Mouse (Mus musculus): ENCODE results near the gene Tmem215. TPM values are rescaled to one million over a fixed set of nuclear protein-coding genes. Genes with fewer than 3 reads are reported as not detected.

Tmem215 gene
- polyA plus RNA-seq, 1 experiment from 2014 or later: not detected

DNA sequence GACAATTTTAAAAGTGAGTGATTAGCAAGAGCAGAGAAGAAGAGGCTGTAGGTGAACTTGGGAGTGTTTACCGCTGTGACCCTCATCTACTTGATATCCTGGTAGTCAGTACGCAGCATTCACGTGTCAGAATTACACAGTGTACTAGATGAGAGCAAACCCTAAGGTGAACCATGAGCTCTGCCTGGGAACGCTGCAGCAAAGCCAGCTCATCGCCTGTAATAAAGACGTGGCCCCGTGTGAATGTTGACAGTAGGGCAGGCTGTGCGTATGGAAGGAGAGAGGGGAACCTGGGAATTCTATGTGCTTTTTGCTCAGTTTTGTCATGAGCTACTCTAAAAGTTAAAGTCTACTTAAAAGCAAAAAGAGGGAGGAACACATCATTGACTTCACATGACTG, 19.8 kb downstream of the Tmem215 start:
- no peak for ATAC-seq (ENCODE audit: low read depth)
- no peaks in the 10 kb centered on the region for H3K36me3 ChIP-seq (ENCODE audit: control insufficient read depth, insufficient read depth)
- no peak overlapping the region for H3K9ac ChIP-seq (ENCODE audit: low read depth, low read length)
- H3K9me3 ChIP-seq (replicated peaks; ENCODE audit: control insufficient read depth, low read length): no peaks in the 10 kb centered on the region
- no peaks in the 10 kb centered on the region for H3K4me1 ChIP-seq (ENCODE audit: control insufficient read depth, low read depth, low read length)
- no peaks in the 10 kb centered on the region for H3K27me3 ChIP-seq (ENCODE audit: control insufficient read depth, insufficient read depth, low read depth, low read length)
- H3K27ac ChIP-seq (ENCODE audit: low read length): no peak overlapping the region
- 71% methylated on average over 8 of the region's 8 CpGs for WGBS (ENCODE audit: insufficient replicate concordance)
- no peak overlapping the region for H3K4me3 ChIP-seq (ENCODE audit: low read depth, low read length)
- H3K4me2 ChIP-seq (ENCODE audit: low read depth, low read length): no peak overlapping the region

DNA sequence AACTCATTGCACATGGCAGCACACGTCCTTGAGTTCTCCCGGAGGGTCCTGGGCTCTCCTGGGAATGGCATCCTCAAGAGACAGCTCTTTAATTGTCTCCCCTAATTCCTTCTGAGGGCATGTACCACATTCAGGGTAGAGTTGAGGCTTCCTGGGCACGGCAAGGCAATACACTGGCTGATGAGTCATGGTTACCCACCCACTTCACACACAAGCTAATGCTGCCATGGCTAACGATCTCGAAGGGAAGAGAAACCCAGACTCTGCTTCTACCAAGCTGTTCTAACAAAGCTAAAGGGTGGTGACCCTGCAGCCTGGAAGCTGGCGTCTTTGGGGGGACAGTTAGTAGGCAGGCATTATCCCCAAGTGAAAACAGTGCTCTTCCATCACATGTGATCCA, 24.4 kb downstream of the Tmem215 start:
- Histone ChIP-seq H3K4me2 (ENCODE audit: low read depth, low read length) (no peak overlapping the region), H3K9ac (ENCODE audit: low read depth, low read length) (no peak overlapping the region), H3K9me3 (replicated peaks; ENCODE audit: control insufficient read depth, low read length) (no peaks in the 10 kb centered on the region), H3K27me3 (ENCODE audit: control insufficient read depth, insufficient read depth, low read depth, low read length) (no peaks in the 10 kb centered on the region), H3K36me3 (ENCODE audit: control insufficient read depth, insufficient read depth) (no peaks in the 10 kb centered on the region), H3K27ac (ENCODE audit: low read length) (no peak overlapping the region), H3K4me1 (ENCODE audit: control insufficient read depth, low read depth, low read length) (no peaks in the 10 kb centered on the region), H3K4me3 (ENCODE audit: low read depth, low read length) (no peak overlapping the region)
- no peak for ATAC-seq (ENCODE audit: low read depth)
- WGBS (ENCODE audit: insufficient replicate concordance): 55% methylated on average over 6 of the region's 6 CpGs

DNA sequence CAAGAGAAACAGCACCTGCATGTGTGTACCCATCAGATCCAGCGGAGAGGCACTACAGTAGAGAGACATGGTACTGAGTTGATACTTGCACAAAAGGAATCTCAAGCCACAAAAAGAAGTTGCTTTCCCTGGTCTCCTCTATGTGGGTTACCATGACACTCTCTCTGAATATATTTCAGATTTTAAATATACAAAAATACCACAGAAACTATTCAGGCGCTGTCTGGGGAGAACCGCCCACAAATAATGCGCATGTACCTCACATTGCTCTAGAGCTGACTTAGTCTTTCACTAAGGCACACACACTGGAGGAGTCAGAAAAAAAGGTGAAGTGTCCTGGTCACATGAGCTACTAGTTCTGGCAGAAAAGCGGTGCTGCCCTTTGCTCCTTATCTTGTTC, 24.8 kb downstream of the Tmem215 start:
- 88% methylated on average over 5 of the region's 5 CpGs for WGBS (ENCODE audit: insufficient replicate concordance)
- H3K27me3 ChIP-seq (ENCODE audit: control insufficient read depth, insufficient read depth, low read depth, low read length): no peaks in the 10 kb centered on the region
- ATAC-seq (ENCODE audit: low read depth): no peak

DNA sequence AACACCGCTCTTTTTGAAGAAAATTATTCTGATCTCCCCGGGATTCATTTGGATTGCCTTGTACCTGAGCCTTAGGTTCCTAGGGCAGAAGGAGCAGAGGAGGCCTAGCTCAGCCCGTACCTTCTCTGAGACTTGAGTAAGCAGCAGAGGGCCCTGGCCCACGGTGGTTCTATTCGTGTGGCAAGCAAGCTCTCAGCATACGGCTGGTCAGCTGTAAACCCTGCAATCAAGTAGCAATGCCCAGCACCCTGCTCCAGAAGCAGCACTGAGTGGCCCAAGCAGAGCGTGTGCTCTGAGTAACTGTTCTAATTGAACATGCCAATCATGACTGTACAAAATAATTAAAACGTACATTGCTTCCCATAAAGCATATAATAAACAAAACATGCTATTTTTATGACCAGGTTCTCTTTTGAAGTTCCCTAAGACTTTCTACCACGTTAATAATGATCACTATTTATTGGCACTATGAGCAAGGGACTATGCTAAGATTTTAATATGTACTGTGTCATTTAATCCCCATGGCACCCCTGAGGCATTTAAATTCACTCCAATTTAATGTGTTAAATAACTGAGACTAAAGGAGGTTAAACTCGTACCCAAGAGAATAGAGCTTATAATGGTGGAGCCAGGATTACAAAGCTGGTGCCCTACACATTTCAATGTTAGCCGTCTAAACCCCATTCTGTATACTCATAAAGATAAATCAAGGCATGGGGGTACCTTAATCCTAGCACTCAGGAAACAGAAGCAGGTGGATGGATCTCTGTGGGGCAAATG, 28.0 kb downstream of the Tmem215 start:
- no peak overlapping the region for H3K9ac ChIP-seq (ENCODE audit: low read depth, low read length)
- 66% methylated on average over 11 of the region's 11 CpGs for WGBS (ENCODE audit: insufficient replicate concordance)

More for the DNA sequence above, 24.8 kb downstream of the Tmem215 start:
- no peak overlapping the region for H3K27ac ChIP-seq (ENCODE audit: low read length)
- H3K4me2 ChIP-seq (ENCODE audit: low read depth, low read length): no peak overlapping the region
- no peaks in the 10 kb centered on the region for H3K9me3 ChIP-seq (replicated peaks; ENCODE audit: control insufficient read depth, low read length)
- H3K36me3 ChIP-seq (ENCODE audit: control insufficient read depth, insufficient read depth): no peaks in the 10 kb centered on the region
- no peak overlapping the region for H3K4me3 ChIP-seq (ENCODE audit: low read depth, low read length)
- no peaks in the 10 kb centered on the region for H3K4me1 ChIP-seq (ENCODE audit: control insufficient read depth, low read depth, low read length)
- no peak overlapping the region for H3K9ac ChIP-seq (ENCODE audit: low read depth, low read length)

DNA sequence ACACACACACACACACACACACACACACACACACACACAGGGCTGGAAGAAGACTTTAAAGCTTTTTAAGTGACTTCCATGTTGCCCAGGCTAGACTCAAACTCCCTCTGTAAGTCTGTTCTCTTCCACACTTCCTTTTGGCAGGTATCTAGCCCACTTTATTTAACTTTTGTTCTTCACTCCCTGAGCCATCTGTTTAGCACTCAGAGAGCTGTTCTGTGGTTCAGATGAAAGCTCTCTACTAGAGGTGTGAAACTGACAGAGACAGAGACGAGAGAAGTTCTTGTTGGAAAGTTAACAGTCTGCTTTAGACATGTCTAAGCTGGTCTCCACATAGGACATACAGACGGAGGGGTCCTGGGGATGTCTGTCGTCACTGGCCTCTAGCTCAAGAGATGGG, 30.5 kb downstream of the Tmem215 start:
- 51% methylated on average over 3 of the region's 3 CpGs for WGBS (ENCODE audit: insufficient replicate concordance)
- no peaks in the 10 kb centered on the region for H3K36me3 ChIP-seq (ENCODE audit: control insufficient read depth, insufficient read depth)
- no peak overlapping the region for H3K4me3 ChIP-seq (ENCODE audit: low read depth, low read length)
- no peak overlapping the region for H3K9ac ChIP-seq (ENCODE audit: low read depth, low read length)
- H3K27me3 ChIP-seq (ENCODE audit: control insufficient read depth, insufficient read depth, low read depth, low read length): no peaks in the 10 kb centered on the region
- no peaks in the 10 kb centered on the region for H3K4me1 ChIP-seq (ENCODE audit: control insufficient read depth, low read depth, low read length)
- H3K9me3 ChIP-seq (replicated peaks; ENCODE audit: control insufficient read depth, low read length): no peaks in the 10 kb centered on the region
- no peak overlapping the region for H3K4me2 ChIP-seq (ENCODE audit: low read depth, low read length)
- no peak for ATAC-seq (ENCODE audit: low read depth)
- no peak overlapping the region for H3K27ac ChIP-seq (ENCODE audit: low read length)

More for the DNA sequence above, 28.0 kb downstream of the Tmem215 start:
- Histone ChIP-seq H3K36me3 (ENCODE audit: control insufficient read depth, insufficient read depth) (no peaks in the 10 kb centered on the region), H3K4me1 (ENCODE audit: control insufficient read depth, low read depth, low read length) (no peaks in the 10 kb centered on the region), H3K9me3 (replicated peaks; ENCODE audit: control insufficient read depth, low read length) (no peaks in the 10 kb centered on the region), H3K4me2 (ENCODE audit: low read depth, low read length) (no peak overlapping the region), H3K27ac (ENCODE audit: low read length) (no peak overlapping the region), H3K4me3 (ENCODE audit: low read depth, low read length) (no peak overlapping the region), H3K27me3 (ENCODE audit: control insufficient read depth, insufficient read depth, low read depth, low read length) (no peaks in the 10 kb centered on the region)
- ATAC-seq (ENCODE audit: low read depth): no peak

DNA sequence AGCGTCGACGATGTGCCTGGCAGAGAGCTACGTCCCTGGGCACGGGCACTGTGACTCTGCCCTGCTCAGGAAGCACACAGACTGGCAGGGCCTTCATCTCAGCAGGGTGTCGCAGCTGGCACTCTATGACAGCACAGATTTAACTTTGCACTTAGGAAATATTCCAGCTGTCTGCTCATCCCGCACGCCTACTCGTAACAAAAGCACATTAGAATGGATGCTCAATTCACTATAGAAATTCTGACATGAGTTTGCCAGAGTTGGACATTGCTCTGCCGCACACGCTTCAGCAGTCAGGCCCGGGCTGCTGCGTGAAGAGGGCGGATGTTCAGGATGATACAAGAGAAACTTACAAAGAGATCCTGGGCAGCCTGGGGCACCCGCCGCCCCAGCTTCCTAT, 37.6 kb downstream of the Tmem215 start:
- Histone ChIP-seq H3K4me2 (ENCODE audit: low read depth, low read length) (no peak overlapping the region), H3K36me3 (ENCODE audit: control insufficient read depth, insufficient read depth) (no peaks in the 10 kb centered on the region), H3K27me3 (ENCODE audit: control insufficient read depth, insufficient read depth, low read depth, low read length) (no peaks in the 10 kb centered on the region), H3K9ac (ENCODE audit: low read depth, low read length) (no peak overlapping the region), H3K4me1 (ENCODE audit: control insufficient read depth, low read depth, low read length) (no peaks in the 10 kb centered on the region), H3K9me3 (replicated peaks; ENCODE audit: control insufficient read depth, low read length) (no peaks in the 10 kb centered on the region), H3K4me3 (ENCODE audit: low read depth, low read length) (no peak overlapping the region), H3K27ac (ENCODE audit: low read length) (no peak overlapping the region)
- 74% methylated on average over 16 of the region's 16 CpGs for WGBS (ENCODE audit: insufficient replicate concordance)
- ATAC-seq (ENCODE audit: low read depth): no peak

DNA sequence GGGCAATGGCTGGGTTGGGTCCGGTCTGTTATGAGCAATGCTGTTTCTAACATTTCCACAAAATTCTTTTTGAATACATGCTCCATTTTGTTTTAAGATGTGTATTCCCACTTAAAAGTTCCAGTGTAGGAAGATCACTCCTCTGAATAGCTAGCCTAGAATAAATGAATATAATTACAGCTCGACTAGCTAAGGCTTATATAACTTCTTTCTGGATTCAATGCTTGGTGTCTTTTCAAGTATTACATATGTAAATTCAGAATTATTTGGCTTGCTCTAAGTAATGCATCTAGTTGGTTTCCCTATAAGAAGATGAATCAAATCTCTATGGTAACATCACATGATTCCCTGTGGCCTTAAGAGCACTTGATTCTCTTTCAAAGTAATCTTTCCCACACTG, 41.3 kb downstream of the Tmem215 start:
- H3K9me3 ChIP-seq (replicated peaks; ENCODE audit: control insufficient read depth, low read length): no peaks in the 10 kb centered on the region
- ATAC-seq (ENCODE audit: low read depth): no peak
- H3K4me3 ChIP-seq (ENCODE audit: low read depth, low read length): no peak overlapping the region
- 57% methylated on average over 2 of the region's 2 CpGs for WGBS (ENCODE audit: insufficient replicate concordance)
- H3K9ac ChIP-seq (ENCODE audit: low read depth, low read length): no peak overlapping the region
- H3K4me2 ChIP-seq (ENCODE audit: low read depth, low read length): no peak overlapping the region
- no peaks in the 10 kb centered on the region for H3K4me1 ChIP-seq (ENCODE audit: control insufficient read depth, low read depth, low read length)
- no peak overlapping the region for H3K27ac ChIP-seq (ENCODE audit: low read length)
- H3K36me3 ChIP-seq (ENCODE audit: control insufficient read depth, insufficient read depth): no peaks in the 10 kb centered on the region
- no peaks in the 10 kb centered on the region for H3K27me3 ChIP-seq (ENCODE audit: control insufficient read depth, insufficient read depth, low read depth, low read length)

DNA sequence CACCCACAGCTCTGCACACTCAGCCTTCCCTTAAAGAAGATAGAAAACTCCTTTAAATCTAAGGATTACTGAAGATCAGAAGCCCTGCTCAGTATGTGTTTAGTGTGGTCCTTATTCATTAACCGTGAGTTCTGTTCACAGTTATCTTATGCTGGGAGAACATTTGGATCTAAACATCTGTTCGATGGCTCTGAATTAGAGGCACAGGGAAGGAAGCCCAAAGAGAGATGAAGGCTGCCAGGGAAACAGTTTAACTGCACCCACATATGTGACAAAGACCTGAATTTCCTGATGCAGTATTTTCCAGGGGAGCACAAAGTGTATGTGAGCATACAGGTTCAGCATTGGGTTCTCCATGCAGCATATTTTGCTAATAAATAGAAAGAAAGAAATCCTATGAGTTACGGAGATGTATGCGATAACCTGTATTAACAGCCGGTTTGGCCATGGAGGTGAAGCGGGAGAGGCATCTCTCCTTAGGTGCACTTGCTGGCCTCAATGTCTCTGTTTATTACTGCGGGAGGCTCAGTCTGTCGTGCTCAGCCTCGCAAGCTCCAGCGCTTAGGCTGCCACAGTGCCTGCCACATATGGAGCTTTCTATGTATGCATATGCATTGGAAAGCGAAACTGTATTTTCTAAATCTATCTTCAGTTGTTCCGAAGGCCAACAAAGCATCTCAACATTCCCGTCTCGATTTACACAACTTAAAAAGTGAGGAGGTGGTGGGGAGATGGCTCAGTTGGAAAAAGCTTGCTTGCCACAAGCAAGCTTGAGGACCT, 46.8 kb downstream of the Tmem215 start:
- H3K4me2 ChIP-seq (ENCODE audit: low read depth, low read length): no peak overlapping the region
- WGBS (ENCODE audit: insufficient replicate concordance): 75% methylated on average over 14 of the region's 14 CpGs
- no peaks in the 10 kb centered on the region for H3K9me3 ChIP-seq (replicated peaks; ENCODE audit: control insufficient read depth, low read length)
- no peaks in the 10 kb centered on the region for H3K36me3 ChIP-seq (ENCODE audit: control insufficient read depth, insufficient read depth)
- no peak overlapping the region for H3K4me3 ChIP-seq (ENCODE audit: low read depth, low read length)
- H3K9ac ChIP-seq (ENCODE audit: low read depth, low read length): no peak overlapping the region
- ATAC-seq (ENCODE audit: low read depth): no peak
- H3K27me3 ChIP-seq (ENCODE audit: control insufficient read depth, insufficient read depth, low read depth, low read length): no peaks in the 10 kb centered on the region
- no peaks in the 10 kb centered on the region for H3K4me1 ChIP-seq (ENCODE audit: control insufficient read depth, low read depth, low read length)
- no peak overlapping the region for H3K27ac ChIP-seq (ENCODE audit: low read length)
